Mouse (Mus musculus): ENCODE results near the gene Prkch.

- no peak for TF ChIP-seq CTCF (IDR thresholded peaks at IDR 0.05; ENCODE audit: control insufficient read depth, insufficient read depth, insufficient replicate concordance, low read depth, low read length)
- TF ChIP-seq POLR2A (IDR thresholded peaks at IDR 0.05; ENCODE audit: control insufficient read depth, low read depth, low read length): no peak
Observed at GRCm38 (mm10) chr12:73545672-73546085, 38.9 kb upstream of the Prkch start.
